Mouse (Mus musculus): Measurements from ENCODE around the gene Madcam1.

- TF ChIP-seq CTCF (IDR thresholded peaks at IDR 0.05; ENCODE audit: low read depth, low read length) (no peak; the same call in 1 of the 2 replicates), GATA1 (IDR thresholded peaks at IDR 0.05; ENCODE audit: borderline replicate concordance, low read length) (no peak), POLR2AphosphoS5 (IDR thresholded peaks at IDR 0.05; ENCODE audit: insufficient replicate concordance, low read depth, low read length) (no peak)
Measured at GRCm38 (mm10) chr10:79682916-79683582, 18.7 kb downstream of the Madcam1 start.

All from G1E (cell line).